Mouse (Mus musculus) layer of hippocampus, postnatal 36 days (tissue): ENCODE data around the gene Gnas. TPM values are rescaled to one million over a fixed set of nuclear protein-coding genes. Genes with fewer than 3 reads are reported as not detected.
A peak's percentile ranks its signal among the peaks of the same experiment; 100 is the strongest.

Experiments
- DNase-seq, 2 experiments: peaks; one replicate each; pipeline ENCODE4 v3.0.0; 2022
- total RNA-seq, 2 experiments: library from RNA; stranded (reverse); gene quantifications; 2 replicates each; pipeline ENCODE4 v1.2.3; 2021

The Gnas gene
- 1,000 to 10,000 TPM; 1,740 to 1,859 TPM for total RNA-seq

DNA sequence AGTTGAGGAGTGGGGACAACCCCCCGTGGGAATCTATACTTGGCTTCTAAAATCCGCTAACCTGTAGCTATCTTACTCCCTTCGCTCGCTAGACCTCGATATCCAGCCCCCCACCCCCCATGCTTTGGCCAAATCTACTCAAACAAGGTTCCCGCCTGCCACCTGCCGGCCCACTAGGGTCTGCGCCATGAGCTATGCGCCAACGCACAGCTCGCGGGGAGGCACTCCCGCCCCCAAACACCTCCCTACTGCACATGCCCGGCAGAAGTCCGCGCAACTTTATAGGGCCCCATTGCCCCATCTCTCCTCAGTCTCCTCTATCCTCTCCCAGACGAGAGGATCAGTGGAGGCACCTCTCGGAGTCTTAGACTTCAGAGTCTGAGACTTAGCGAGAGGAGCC, at the start of gene Gnas:
Gnas (plus strand) TSS at position 310 of the 400 bp plus-strand sequence.
- peak in 1 of 2 experiments; percentile 25 for DNase-seq

DNA sequence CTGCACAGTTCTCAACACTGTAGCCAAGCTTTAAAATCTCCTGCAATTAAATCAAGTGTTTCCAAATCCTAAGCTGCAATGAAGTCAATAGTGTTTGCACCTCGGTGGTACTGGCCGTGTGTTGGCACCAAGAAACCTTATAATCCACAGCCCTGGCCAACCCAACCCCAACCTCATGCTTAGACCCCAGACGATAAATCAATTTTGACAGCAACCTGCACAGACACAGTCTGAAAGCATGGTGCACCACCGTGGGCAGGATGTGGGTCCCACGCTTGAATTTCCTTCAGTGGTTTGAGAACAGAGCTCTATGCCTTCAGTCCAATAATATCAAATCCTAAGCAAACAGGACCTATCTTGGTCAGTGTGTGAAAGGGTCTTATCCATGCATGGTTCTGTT, 41.7 kb upstream of the Gnas start:
- DNase-seq, result no peak

GRCm38 (mm10) chr2:174251963-174252362, 32.2 kb upstream of the Gnas start:
- DNase-seq, result no peak

DNA sequence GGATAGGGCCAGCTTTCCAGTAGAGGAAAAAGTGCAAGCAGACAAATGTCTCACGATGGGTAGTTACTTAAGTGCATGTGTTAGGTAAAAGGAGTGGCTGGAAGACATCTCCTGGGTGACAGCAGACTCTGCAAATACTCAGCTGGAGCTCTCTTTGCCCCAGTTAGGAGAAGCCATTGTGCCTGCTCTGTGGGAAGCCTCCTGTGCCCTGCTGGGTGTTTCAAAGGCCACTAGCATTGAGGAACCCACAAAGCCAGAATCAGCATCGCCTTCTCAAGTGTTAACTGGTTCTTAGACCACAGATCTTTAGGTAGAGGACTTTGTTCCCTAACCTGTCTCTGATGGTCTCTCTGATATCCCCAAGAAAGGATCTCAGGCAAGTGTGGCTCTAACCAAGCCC, 26.8 kb upstream of the Gnas start:
- no peak for DNase-seq

- DNase-seq, result no peak
Measured at GRCm38 (mm10) chr2:174260004-174260403, 24.1 kb upstream of the Gnas start.

DNA sequence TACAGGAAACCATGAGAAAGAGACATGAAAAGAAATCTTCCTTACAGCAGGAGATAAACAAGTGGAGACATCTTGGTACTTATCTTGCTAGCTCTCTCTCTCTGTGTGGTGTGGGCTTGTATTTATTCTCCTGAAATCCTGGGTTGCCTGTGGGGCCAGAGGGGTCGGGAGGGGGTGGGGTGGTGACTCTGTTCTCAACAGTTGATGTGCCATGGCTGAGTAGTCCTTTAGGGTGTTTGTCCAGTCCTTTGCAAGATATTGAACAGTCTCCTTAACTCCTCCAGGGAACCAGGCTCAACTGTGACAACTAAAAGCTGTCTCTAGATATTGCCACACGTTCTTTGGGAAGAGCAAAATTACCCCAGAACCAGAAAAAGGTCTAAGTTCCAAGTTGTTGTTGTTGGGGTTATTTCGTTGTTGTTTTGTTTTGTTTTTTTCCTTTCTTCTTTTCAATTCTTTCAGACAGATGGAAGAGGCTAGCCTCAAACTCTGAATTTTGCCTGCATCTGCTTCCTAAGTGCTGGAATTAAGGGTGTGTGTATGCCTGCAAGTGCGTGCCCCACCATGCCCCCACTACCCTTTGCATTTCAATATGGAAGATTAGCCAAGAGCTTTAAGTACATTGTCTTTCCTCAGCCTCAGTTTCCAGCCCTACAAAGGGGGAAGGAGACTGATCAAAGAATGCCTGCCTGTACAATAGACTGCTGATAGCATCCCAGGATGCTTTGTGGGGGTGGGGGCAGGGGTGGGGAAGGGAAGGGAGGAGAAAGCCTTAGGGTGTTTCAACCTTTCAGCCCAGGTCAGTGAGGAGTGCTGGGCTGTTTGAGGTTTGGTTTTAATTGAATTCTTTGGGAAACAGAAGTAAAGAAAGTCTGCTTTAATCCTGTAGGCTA, 23.0 kb upstream of the Gnas start:
- DNase-seq, result no peak

DNA sequence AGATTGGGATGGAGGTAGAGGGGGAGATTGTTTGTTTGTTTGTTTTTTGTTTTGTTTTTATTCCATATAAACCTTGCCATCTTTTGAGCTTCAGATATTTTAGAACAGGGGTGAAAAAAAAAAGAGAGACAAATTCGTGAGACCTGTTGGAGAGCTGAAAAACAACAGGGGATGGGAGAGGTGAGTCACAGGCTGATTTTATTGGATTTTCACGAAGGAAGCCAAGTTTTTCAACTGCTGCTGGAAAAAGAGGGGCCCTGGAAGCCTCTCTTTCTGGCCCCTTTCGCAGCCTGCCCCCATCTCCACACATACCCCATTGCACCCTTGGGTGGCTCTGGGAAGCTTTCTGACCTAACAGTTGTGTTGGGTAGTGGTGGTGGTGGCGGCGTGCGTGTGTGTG, 22.3 kb upstream of the Gnas start:
- DNase-seq, result no peak

DNA sequence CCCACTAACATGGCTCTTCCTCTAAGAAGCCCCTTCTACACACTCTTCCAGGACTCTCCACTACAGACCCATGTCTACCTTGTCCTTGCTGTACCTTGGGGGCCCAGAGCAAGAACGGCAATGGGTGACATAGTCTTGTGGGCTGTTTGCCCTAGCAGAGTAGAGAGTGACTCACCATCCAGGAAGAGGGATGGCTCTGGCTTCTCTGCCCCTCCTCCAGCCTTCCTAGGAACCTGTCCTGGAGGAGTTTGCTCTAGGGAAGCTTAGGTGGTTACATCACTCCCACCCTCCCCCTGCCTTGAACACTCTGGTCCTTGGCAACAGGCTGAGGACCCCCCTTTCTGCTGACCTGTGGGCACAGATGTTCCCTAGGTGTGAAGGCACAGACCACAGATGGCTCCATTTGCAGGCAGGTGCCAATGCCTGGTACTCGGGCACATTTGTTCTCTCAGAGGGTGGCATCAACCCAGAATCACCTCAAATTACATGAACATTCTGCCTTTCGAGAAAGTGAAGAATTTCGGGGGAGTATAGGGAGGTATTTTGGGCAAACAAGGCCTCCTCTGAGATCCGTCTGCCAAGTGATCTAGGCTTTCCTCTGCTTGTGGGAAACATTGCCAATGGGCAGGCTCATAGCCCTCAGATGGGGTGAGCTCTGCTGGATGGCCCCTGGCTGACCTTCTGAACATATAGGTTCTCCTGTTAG, 20.9 kb upstream of the Gnas start:
- DNase-seq, result no peak

DNA sequence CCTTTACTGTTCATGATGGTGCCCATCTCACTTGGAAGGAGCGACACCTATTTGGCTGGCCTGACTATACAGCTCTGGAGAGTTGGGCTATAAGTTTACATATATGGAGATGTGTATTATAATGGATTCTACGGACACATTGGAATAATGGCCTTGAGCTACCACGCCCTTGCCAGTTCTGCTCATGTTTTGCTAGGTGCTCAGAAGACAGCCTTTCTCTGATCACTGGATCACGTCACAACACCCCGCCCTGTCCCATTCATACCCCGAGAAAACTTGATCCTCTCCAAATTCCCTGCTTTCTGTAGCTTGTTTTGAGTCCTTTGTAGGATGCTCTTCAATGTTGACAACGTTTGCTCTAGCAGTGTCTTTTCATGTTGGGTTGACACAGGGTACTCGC, 19.9 kb upstream of the Gnas start:
- no peak for DNase-seq

- no peak for DNase-seq
Measured at GRCm38 (mm10) chr2:174270416-174270815, 13.7 kb upstream of the Gnas start.

- DNase-seq, result no peak
Measured at GRCm38 (mm10) chr2:174271459-174271858, 12.7 kb upstream of the Gnas start.

DNA sequence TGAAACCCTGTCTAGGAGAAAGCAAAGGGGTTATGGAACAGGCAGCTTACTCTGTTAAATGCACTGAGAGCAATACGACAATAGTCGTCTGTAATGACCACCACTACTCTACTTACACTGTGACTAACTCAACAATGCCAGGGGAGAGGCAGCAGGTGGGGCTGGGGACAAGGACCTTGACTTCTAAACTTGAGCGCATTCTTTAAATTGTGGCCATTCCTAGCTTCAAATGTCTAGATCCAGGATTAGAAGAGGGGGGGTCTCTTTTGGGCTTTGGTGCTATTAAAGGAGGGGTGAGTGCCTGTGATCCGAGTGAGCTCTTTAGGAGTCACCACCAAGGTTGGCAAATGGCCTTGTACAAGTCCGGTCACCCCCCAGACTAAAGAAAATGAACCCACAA, 11.0 kb upstream of the Gnas start:
- DNase-seq, result no peak

DNA sequence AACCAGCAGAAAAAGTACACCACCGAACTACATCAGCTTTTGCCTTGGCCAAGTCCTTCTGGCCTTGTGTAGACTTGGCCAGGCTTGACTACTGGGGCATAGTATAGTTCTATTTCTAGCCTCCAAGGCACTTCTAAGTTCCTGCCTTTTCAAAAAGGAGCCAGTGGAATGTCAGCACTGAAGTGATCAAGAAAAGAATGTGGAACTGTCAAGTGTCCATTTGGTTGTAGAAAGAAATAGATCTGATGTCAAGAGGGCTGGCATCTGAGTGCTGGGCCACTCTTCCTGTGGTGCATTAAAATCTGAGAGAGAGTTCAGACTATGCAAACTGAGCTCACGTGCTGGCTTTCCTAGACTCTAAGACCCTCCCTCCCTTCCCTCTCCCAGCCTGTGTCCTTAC, 10.2 kb upstream of the Gnas start:
- no peak for DNase-seq

- DNase-seq, result no peak
Measured at GRCm38 (mm10) chr2:174279771-174280170, 4.3 kb upstream of the Gnas start.

DNA sequence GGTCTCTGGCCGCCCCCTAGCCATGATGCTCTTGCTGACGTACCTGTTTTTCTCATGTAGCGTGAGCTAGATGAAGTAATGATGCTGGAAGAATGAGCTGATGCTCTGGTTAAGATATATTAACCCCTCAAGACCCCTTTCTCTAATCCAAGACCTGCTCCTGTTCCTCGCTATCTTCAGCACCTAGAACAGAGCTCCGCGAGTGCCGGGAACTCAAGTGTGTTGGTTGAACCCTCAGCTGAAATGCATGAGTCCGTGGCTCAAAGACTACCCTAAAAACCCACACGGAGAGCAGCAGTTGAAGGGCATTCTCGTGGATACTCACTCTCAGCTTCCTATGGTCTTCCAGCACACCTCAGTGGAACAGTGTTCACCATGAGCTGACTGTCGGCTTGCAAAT, 779 bp upstream of the Gnas start:
- DNase-seq, result no peak

DNA sequence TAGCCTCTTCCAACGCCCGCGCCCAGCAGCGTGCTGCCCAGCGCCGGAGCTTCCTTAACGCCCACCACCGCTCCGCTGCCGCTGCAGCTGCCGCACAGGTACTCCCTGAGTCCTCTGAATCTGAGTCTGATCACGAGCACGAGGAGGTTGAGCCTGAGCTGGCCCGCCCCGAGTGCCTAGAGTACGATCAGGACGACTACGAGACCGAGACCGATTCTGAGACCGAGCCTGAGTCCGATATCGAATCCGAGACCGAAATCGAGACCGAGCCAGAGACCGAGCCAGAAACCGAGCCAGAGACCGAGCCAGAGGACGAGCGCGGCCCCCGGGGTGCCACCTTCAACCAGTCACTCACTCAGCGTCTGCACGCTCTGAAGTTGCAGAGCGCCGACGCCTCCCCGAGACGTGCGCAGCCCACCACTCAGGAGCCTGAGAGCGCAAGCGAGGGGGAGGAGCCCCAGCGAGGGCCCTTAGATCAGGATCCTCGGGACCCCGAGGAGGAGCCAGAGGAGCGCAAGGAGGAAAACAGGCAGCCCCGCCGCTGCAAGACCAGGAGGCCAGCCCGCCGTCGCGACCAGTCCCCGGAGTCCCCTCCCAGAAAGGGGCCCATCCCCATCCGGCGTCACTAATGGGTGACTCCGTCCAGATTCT, 812 bp downstream of the Gnas start:
- DNase-seq, result no peak

DNA sequence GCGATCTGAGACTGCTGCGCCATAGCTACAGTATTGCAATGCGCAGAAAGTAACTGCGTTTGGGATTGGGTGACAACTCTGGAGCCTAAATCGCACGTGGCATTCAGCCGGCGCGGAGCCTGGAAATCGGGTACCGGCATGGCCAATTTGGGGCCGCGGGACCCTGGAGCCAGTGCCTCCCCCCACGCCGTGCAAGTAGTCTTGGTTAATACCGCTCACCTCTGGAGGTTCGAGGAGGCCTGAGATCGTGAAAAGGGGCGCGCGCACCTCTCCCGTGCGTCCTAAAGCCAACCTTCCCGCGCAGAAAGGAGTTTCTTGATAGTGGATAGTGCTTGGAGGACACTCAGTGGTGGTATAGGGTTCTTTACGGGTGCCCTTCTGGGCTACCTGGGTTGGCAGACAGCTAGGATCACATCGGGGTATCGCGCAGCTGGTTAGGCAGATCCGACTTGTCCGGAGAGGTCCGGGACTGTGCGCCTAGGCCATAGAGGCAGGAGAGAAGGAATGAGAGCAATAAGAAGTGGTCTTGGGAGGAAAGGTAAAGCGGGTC, 1.9 kb downstream of the Gnas start:
- no peak for DNase-seq

DNA sequence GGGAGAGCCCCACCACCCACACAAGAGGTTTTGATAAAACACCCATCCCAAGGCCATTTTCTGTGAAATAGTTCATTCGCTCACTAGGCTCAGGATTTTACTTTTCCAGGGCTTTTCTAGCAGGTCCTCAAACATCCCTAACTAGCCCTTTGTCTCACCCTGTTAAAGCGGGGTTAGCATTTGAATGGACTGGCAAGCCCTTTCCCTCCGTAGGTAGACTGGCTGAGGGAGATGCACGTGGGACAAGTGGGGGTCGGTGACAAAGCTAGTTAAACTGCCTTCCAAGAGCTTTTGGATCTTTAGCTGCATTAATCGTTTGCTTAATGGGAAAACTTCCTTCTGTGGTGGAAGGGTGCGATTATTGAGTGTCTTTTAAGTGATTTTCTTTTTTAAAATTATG, 3.8 kb downstream of the Gnas start:
- DNase-seq, result no peak

DNA sequence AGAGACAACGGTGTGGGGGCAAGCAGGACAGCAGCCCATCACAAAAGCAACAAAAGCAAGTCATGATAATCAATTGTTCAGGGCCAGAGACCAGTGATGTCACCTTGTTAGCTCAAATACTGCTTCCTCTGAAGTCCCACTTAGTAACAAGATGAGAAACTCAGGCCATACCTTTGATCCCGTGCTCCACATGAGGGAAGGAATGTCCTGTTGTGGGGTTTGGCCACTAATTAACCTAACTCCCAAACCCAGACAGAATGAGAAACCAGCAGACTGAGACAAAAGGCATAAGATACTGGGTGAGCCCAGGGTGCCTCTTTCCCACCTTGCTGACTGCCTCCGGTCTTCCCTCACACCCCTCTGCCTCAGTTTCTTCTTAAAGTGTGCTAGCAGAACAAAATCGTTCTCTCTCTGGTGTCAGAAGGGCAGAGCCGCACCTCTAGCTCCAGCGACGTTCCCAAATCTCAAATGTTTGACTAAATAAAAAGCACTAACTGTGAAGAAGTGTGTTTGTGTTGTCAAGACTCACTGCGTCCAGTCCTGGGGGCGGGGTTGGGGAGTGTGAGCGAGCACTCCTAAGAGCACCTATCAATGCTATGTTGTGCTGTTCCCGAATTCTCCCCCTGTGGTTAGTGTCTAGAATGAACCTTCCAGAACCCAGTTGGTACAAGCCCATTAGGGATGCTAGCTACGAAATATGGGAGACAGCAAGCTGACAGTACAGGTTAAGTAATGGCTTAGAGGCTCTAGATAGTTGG, 4.7 kb downstream of the Gnas start:
- DNase-seq, result no peak

- DNase-seq, result no peak
Measured at GRCm38 (mm10) chr2:174291029-174291661, 7.0 kb downstream of the Gnas start.

- DNase-seq, result no peak
Measured at GRCm38 (mm10) chr2:174291662-174292030, 7.5 kb downstream of the Gnas start.

DNA sequence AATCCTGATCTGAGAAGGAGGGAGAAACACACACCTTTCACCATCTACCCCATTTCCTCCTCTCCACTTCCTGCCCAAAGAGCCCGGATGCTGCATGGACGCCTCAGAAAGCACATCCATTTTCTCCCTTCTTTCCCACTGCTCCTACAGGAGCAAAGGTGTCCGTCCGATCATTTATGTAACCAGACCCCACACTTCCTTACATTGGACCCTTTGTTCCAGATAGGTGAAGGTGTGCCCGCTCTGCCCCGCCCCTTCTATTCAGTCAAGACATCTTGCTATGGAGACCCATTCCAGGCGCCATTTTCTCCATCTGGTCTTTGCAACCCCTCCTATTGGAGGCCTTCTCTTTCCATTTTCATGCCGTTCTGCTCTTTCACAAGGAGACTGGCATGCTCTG, 10.3 kb downstream of the Gnas start:
- DNase-seq, result no peak
